Mouse (Mus musculus) limb, embryonic 13.5 days (tissue): Measurements from ENCODE around the gene Ptgs1. TPM values are rescaled to one million over a fixed set of nuclear protein-coding genes. Genes with fewer than 3 reads are reported as not detected.

Experiments used
- ATAC-seq: fragments of 200-750 bp; cut with Nextera tagmentation; 2 replicates; pipeline ENCODE4 v1.8.0; 2017; ENCODE audit warnings: low read depth, moderate number of reproducible peaks, moderate TSS enrichment; ENCODE audit not compliant: low FRiP score
- H3K27ac ChIP-seq: fragments of 300-500 bp; sonication (generic); 2 replicates; pipeline ENCODE4 v1.5.1; 2015; ENCODE audit warnings: inconsistent platforms, mild to moderate bottlenecking, moderate library complexity
- H3K27me3 ChIP-seq: fragments of 300-500 bp; sonication (generic); 2 replicates; pipeline ENCODE4 v1.6.1; 2015; ENCODE audit warnings: mild to moderate bottlenecking, inconsistent platforms
- H3K36me3 ChIP-seq: fragments of 300-500 bp; sonication (generic); 2 replicates; pipeline ENCODE4 v1.6.1; 2015; ENCODE audit warnings: inconsistent platforms, mild to moderate bottlenecking, moderate library complexity
- H3K4me1 ChIP-seq: fragments of 300-500 bp; sonication (generic); 2 replicates; pipeline ENCODE4 v1.6.1; 2015; ENCODE audit warnings: inconsistent platforms
- H3K4me2 ChIP-seq: fragments of 300-500 bp; sonication (generic); replicated peaks from 2 replicates; pipeline ENCODE4 v1.6.1; 2015; ENCODE audit warnings: inconsistent platforms, mild to moderate bottlenecking, moderate library complexity
- H3K4me3 ChIP-seq: fragments of 300-500 bp; sonication (generic); 2 replicates; pipeline ENCODE4 v1.5.1; 2015; ENCODE audit warnings: moderate library complexity, mild to moderate bottlenecking, inconsistent platforms
- H3K9ac ChIP-seq: fragments of 300-500 bp; sonication (generic); 2 replicates; pipeline ENCODE4 v1.6.1; 2015; ENCODE audit warnings: mild to moderate bottlenecking, inconsistent platforms
- H3K9me3 ChIP-seq: fragments of 300-500 bp; sonication (generic); 2 replicates; pipeline ENCODE4 v1.6.1; 2016; ENCODE audit warnings: inconsistent platforms
- WGBS: fragments of 180-500 bp; shearing (Covaris S2); methylation state at CpG from one replicate; pipeline ENCODE4 v1.1.7; 2015; 5-methylcytosine and 5-hydroxymethylcytosine counted together
- polyA plus RNA-seq: library from polyadenylated mRNA; unstranded; fragments of >200 nt; fragmentation: Nextera tagmentation; extraction: Ambion mirVana; gene quantifications from 2 replicates; pipeline ENCODE4 v1.2.1, GENCODE M21; 2015

Gene Ptgs1
- polyA plus RNA-seq, 1 experiment from 2014 or later: 9.1 TPM

- WGBS: 37% methylated on average over 4 of the region's 4 CpGs
- H3K4me2 ChIP-seq: no peak overlapping the region
- H3K9me3 ChIP-seq: no peaks in the 10 kb centered on the region
- H3K9ac ChIP-seq: no peak overlapping the region
- no peak for ATAC-seq
- H3K27me3 ChIP-seq: peaks cover 10% of the 10 kb centered on the region; the same call in 1 of the 2 replicates
- no peak overlapping the region for H3K4me3 ChIP-seq
- H3K27ac ChIP-seq: no peak overlapping the region
- no peaks in the 10 kb centered on the region for H3K36me3 ChIP-seq
- peaks cover 37% of the 10 kb centered on the region for H3K4me1 ChIP-seq
Measured at GRCm38 (mm10) chr2:36216953-36217573, 13.2 kb upstream of the Ptgs1 start.

GRCm38 (mm10) chr2:36217692-36218233, 12.5 kb upstream of the Ptgs1 start:
- ATAC-seq: no peak
- Histone ChIP-seq H3K27me3 (0 out of 2 replicates have a peak, but pooled peaks cover 4% of the 10 kb centered on the region), H3K4me3 (no peak overlapping the region), H3K27ac (peak overlapping the region; percentile 28; the same call in 1 of the 2 replicates), H3K9me3 (no peaks in the 10 kb centered on the region), H3K4me2 (no peak overlapping the region), H3K4me1 (peaks cover 34% of the 10 kb centered on the region), H3K36me3 (no peaks in the 10 kb centered on the region), H3K9ac (no peak overlapping the region)
- 42% methylated on average over 5 of the region's 5 CpGs for WGBS

GRCm38 (mm10) chr2:36220106-36220505, 10.1 kb upstream of the Ptgs1 start:
- WGBS: 83% methylated on average over 8 of the region's 8 CpGs
- Histone ChIP-seq H3K36me3 (no peaks in the 10 kb centered on the region), H3K27me3 (no peaks in the 10 kb centered on the region), H3K4me1 (peaks cover 28% of the 10 kb centered on the region), H3K27ac (no peak overlapping the region), H3K4me3 (no peak overlapping the region), H3K9me3 (no peaks in the 10 kb centered on the region), H3K4me2 (no peak overlapping the region), H3K9ac (no peak overlapping the region)
- ATAC-seq: no peak

GRCm38 (mm10) chr2:36220891-36221290, 9.3 kb upstream of the Ptgs1 start:
- H3K4me3 ChIP-seq: no peak overlapping the region
- H3K27ac ChIP-seq: no peak overlapping the region
- no peak for ATAC-seq
- H3K9ac ChIP-seq: no peak overlapping the region
- no peak overlapping the region for H3K4me2 ChIP-seq
- no peaks in the 10 kb centered on the region for H3K27me3 ChIP-seq
- peaks cover 28% of the 10 kb centered on the region for H3K4me1 ChIP-seq
- H3K9me3 ChIP-seq: no peaks in the 10 kb centered on the region
- WGBS: 67% methylated on average over 4 of the region's 4 CpGs
- H3K36me3 ChIP-seq: no peaks in the 10 kb centered on the region

- Histone ChIP-seq H3K27me3 (no peaks in the 10 kb centered on the region), H3K27ac (no peak overlapping the region), H3K4me1 (peaks cover 16% of the 10 kb centered on the region), H3K36me3 (no peaks in the 10 kb centered on the region), H3K9ac (no peak overlapping the region), H3K4me2 (no peak overlapping the region), H3K4me3 (no peak overlapping the region), H3K9me3 (no peaks in the 10 kb centered on the region)
- no peak for ATAC-seq
- WGBS: 42% methylated on average over 7 of the region's 7 CpGs
Measured at GRCm38 (mm10) chr2:36222168-36222848, 7.9 kb upstream of the Ptgs1 start.

- no peak overlapping the region for H3K4me2 ChIP-seq
- H3K4me3 ChIP-seq: no peak overlapping the region
- peaks cover 1% of the 10 kb centered on the region; the same call in 1 of the 2 replicates for H3K27me3 ChIP-seq
- no peak overlapping the region for H3K27ac ChIP-seq
- peaks cover 7% of the 10 kb centered on the region; the same call in 1 of the 2 replicates for H3K4me1 ChIP-seq
- H3K9me3 ChIP-seq: no peaks in the 10 kb centered on the region
- H3K9ac ChIP-seq: no peak overlapping the region
- no peak for ATAC-seq
- no peaks in the 10 kb centered on the region for H3K36me3 ChIP-seq
Measured at GRCm38 (mm10) chr2:36223436-36223835, 6.8 kb upstream of the Ptgs1 start.

GRCm38 (mm10) chr2:36224153-36224552, 6.1 kb upstream of the Ptgs1 start:
- Histone ChIP-seq H3K27me3 (peaks cover 8% of the 10 kb centered on the region), H3K4me1 (peaks cover 7% of the 10 kb centered on the region; the same call in 1 of the 2 replicates), H3K36me3 (no peaks in the 10 kb centered on the region), H3K4me3 (no peak overlapping the region), H3K4me2 (no peak overlapping the region), H3K9ac (no peak overlapping the region), H3K27ac (no peak overlapping the region), H3K9me3 (no peaks in the 10 kb centered on the region)
- 85% methylated on average over 7 of the region's 7 CpGs for WGBS
- ATAC-seq: no peak

GRCm38 (mm10) chr2:36224599-36224998, 5.6 kb upstream of the Ptgs1 start:
- ATAC-seq: no peak
- H3K27me3 ChIP-seq: peaks cover 10% of the 10 kb centered on the region
- 38% methylated on average over 2 of the region's 2 CpGs for WGBS
- H3K4me1 ChIP-seq: peaks cover 7% of the 10 kb centered on the region; the same call in 1 of the 2 replicates
- H3K9me3 ChIP-seq: no peaks in the 10 kb centered on the region
- no peak overlapping the region for H3K4me2 ChIP-seq
- H3K9ac ChIP-seq: no peak overlapping the region
- H3K4me3 ChIP-seq: no peak overlapping the region
- H3K36me3 ChIP-seq: no peaks in the 10 kb centered on the region
- H3K27ac ChIP-seq: no peak overlapping the region

GRCm38 (mm10) chr2:36230967-36231366, 741 bp downstream of the Ptgs1 start:
- peak overlapping the region; percentile 50 for H3K4me3 ChIP-seq
- peak overlapping the region; percentile 91 for H3K4me2 ChIP-seq
- H3K9me3 ChIP-seq: no peaks in the 10 kb centered on the region
- H3K9ac ChIP-seq: peak overlapping the region; percentile 66
- H3K4me1 ChIP-seq: peaks cover 23% of the 10 kb centered on the region
- WGBS: 32% methylated on average over 9 of the region's 10 CpGs
- H3K36me3 ChIP-seq: no peaks in the 10 kb centered on the region
- H3K27ac ChIP-seq: no peak overlapping the region
- H3K27me3 ChIP-seq: peaks cover 20% of the 10 kb centered on the region
- ATAC-seq: no peak

- no peak overlapping the region for H3K9ac ChIP-seq
- H3K36me3 ChIP-seq: peaks cover 3% of the 10 kb centered on the region; the same call in 1 of the 2 replicates
- peaks cover 30% of the 10 kb centered on the region for H3K4me1 ChIP-seq
- H3K27ac ChIP-seq: no peak overlapping the region
- ATAC-seq: no peak
- 46% methylated on average over 7 of the region's 7 CpGs for WGBS
- peaks cover 10% of the 10 kb centered on the region for H3K27me3 ChIP-seq
- no peaks in the 10 kb centered on the region for H3K9me3 ChIP-seq
- H3K4me3 ChIP-seq: no peak overlapping the region
- H3K4me2 ChIP-seq: no peak overlapping the region
Measured at GRCm38 (mm10) chr2:36234526-36235368, 4.5 kb downstream of the Ptgs1 start.

- 43% methylated on average over 4 of the region's 4 CpGs for WGBS
- H3K9ac ChIP-seq: no peak overlapping the region
- H3K4me1 ChIP-seq: peaks cover 18% of the 10 kb centered on the region
- H3K9me3 ChIP-seq: no peaks in the 10 kb centered on the region
- no peak overlapping the region for H3K27ac ChIP-seq
- no peak for ATAC-seq
- H3K27me3 ChIP-seq: peaks cover 10% of the 10 kb centered on the region
- no peak overlapping the region for H3K4me3 ChIP-seq
- H3K4me2 ChIP-seq: no peak overlapping the region
- H3K36me3 ChIP-seq: peaks cover 3% of the 10 kb centered on the region; the same call in 1 of the 2 replicates
Measured at GRCm38 (mm10) chr2:36235917-36236316, 5.7 kb downstream of the Ptgs1 start.

GRCm38 (mm10) chr2:36236889-36237288, 6.7 kb downstream of the Ptgs1 start:
- no peak overlapping the region for H3K4me3 ChIP-seq
- no peak for ATAC-seq

More at GRCm38 (mm10) chr2:36236889-36237288, 6.7 kb downstream of the Ptgs1 start:
- Histone ChIP-seq H3K9ac (no peak overlapping the region), H3K4me1 (peaks cover 14% of the 10 kb centered on the region), H3K27me3 (peaks cover 1% of the 10 kb centered on the region; the same call in 1 of the 2 replicates), H3K27ac (no peak overlapping the region), H3K4me2 (no peak overlapping the region), H3K36me3 (peaks cover 3% of the 10 kb centered on the region; the same call in 1 of the 2 replicates), H3K9me3 (no peaks in the 10 kb centered on the region)
- 92% methylated on average over 5 of the region's 5 CpGs for WGBS
